Mouse (Mus musculus) G1E (cell line): ENCODE results near the gene Spata31d1d. TPM values are rescaled to one million over a fixed set of nuclear protein-coding genes. Genes with fewer than 3 reads are reported as not detected.

ENCODE experiments used
- ATAC-seq: 2 replicates; pipeline ENCODE4 v1.8.0; 2016; ENCODE audit warnings: mild to moderate bottlenecking; ENCODE audit not compliant: insufficient number of reproducible peaks, poor library complexity, low FRiP score, severe bottlenecking; ENCODE audit errors: extremely low read depth
- DNase-seq: peaks from one replicate; pipeline ENCODE4 v3.0.0; 2012; ENCODE audit warnings: low spot score
- H3K27me3 ChIP-seq: 2 replicates; pipeline ENCODE4 v1.6.1; 2012; ENCODE audit warnings: mild to moderate bottlenecking, low read length, inconsistent platforms; ENCODE audit not compliant: insufficient read depth
- H3K36me3 ChIP-seq: replicated peaks from 2 replicates; pipeline ENCODE3; 2012; ENCODE audit warnings: mild to moderate bottlenecking, inconsistent platforms
- H3K4me1 ChIP-seq: 2 replicates; pipeline ENCODE4 v1.6.1; 2012; ENCODE audit warnings: low read depth, low read length, inconsistent platforms, mixed read lengths; ENCODE audit not compliant: insufficient read depth
- H3K4me3 ChIP-seq: 2 replicates; pipeline ENCODE4 v1.5.1; 2012; ENCODE audit warnings: low read depth, mild to moderate bottlenecking, inconsistent platforms, low read length, moderate library complexity, mixed read lengths
- H3K9me3 ChIP-seq: replicated peaks from 2 replicates; pipeline ENCODE4 v1.6.1; 2012; ENCODE audit warnings: inconsistent platforms
- CTCF ChIP-seq: IDR thresholded peaks from 2 replicates; pipeline ENCODE4 v1.5.1; 2012; ENCODE audit warnings: low read depth, low read length, inconsistent platforms, mixed read lengths
- GATA1 ChIP-seq: IDR thresholded peaks from 2 replicates; pipeline ENCODE4 v1.6.1; 2012; ENCODE audit warnings: borderline replicate concordance, low read length, inconsistent platforms, mixed read lengths
- GATA2 ChIP-seq: IDR thresholded peaks from 2 replicates; pipeline ENCODE4 v1.6.1; 2012; ENCODE audit warnings: low read depth, low read length, inconsistent platforms, borderline replicate concordance
- POLR2AphosphoS5 ChIP-seq: IDR thresholded peaks from 2 replicates; pipeline ENCODE4 v1.6.1; 2012; ENCODE audit warnings: low read depth, low read length, inconsistent platforms; ENCODE audit not compliant: insufficient replicate concordance
- TAL1 ChIP-seq: conservative IDR thresholded peaks from 2 replicates; pipeline ENCODE4 v1.6.1; 2012; ENCODE audit warnings: low read depth, low read length, inconsistent platforms, mixed read lengths
- polyA plus RNA-seq: library from polyadenylated mRNA; stranded (reverse); fragments of >175 nt; gene quantifications from 2 replicates; pipeline ENCODE4 v1.2.3, GENCODE M21; 2012
- total RNA-seq, 2 experiments: library from RNA; stranded (forward) in 1 of 2; stranded (reverse) in 1 of 2; fragments of 200-1000 nt in 1 of 2; fragments of >200 nt in 1 of 2; fragmentation: Nextera tagmentation in 1 of 2; gene quantifications; 2 replicates each; pipeline ENCODE4 v1.2.3; 2014 to 2017

Spata31d1d gene
- total and polyA plus RNA-seq, 3 experiments, result 0.05 TPM; not detected in 2

DNA sequence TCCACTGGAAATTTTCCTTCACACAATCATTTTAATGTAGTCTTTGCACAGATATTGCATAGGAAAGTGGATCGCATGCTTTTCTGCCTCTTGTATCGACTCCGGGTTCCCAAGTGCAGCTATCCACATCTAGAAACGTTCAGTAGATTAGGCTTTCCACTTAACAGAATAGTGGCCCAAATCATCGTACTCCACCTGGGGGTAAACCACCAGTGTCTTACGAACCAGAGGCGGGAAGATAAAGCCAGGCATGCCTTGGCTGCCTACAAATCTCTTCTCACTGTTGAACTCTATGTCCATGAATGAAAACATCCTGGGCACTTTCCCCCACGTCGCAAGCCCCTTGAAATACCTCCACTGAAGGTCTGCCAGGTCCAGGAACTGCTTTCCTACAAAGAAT is 42.2 kb downstream of the Spata31d1d start:
- ATAC-seq (no peak), DNase-seq (no peak)
- peaks cover 13% of the 10 kb centered on the region for H3K4me1 ChIP-seq
- no peaks in the 10 kb centered on the region for H3K36me3 ChIP-seq
- peaks cover 12% of the 10 kb centered on the region for H3K27me3 ChIP-seq
- no peak for TF ChIP-seq TAL1
- TF ChIP-seq CTCF, result no peak
- no peak for TF ChIP-seq GATA1
- no peak for TF ChIP-seq GATA2
- no peak for TF ChIP-seq POLR2AphosphoS5
- H3K9me3 ChIP-seq, result peaks cover 5% of the 10 kb centered on the region
- H3K4me3 ChIP-seq, result no peak overlapping the region

DNA sequence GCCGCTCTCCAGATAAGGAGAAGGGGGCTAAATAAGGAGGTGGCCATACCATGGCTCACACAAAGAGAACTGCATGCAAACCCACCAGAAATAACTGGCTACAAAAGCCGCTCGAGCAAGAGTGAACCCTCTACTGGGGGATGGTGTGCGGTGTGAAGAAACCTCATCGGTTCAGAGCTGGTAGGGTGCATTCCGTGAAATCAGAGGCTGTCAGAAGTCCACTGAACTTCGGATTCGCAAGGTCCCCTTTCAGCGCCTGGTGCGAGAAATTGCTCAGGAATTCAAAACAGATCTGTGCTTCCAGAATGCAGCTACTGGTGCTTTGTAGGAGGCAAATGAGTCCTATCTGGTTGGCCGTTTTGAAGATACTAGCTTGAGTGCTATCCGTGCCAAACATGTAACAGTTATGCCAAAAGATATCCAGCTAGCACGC is 43.2 kb downstream of the Spata31d1d start:
- Histone ChIP-seq H3K4me1 (peaks cover 8% of the 10 kb centered on the region), H3K4me3 (no peak overlapping the region), H3K9me3 (peaks cover 5% of the 10 kb centered on the region), H3K27me3 (peaks cover 5% of the 10 kb centered on the region), H3K36me3 (no peaks in the 10 kb centered on the region)
- DNase-seq, result no peak
- no peak for ATAC-seq
- TF ChIP-seq POLR2AphosphoS5 (no peak), GATA2 (no peak), GATA1 (no peak), CTCF (no peak), TAL1 (no peak)

DNA sequence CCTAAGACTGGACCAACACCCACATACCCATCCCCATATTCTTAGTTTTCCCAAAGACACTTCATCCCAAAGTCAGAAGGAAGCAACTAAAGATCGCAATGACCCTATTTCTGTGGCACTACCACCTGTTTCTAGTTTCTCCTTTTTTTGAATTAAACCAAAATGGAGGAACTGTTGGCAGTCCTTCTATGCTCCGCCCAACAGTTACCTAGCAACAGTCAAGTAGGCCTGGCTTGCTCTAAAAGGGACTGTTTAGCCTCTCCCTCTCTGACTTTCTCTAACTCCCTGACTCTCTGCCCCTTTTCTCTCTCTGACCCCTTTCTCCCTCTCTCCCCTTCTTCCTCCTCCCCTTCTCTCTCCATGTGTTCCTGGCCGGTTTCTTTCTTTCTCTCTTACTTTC is 46.3 kb downstream of the Spata31d1d start:
- Histone ChIP-seq H3K4me3 (no peak overlapping the region), H3K4me1 (peaks cover 31% of the 10 kb centered on the region), H3K27me3 (no peaks in the 10 kb centered on the region; the same call in 1 of the 2 replicates), H3K36me3 (no peaks in the 10 kb centered on the region), H3K9me3 (no peaks in the 10 kb centered on the region)
- DNase-seq (no peak), ATAC-seq (no peak)
- TF ChIP-seq GATA2 (no peak), TAL1 (no peak), CTCF (no peak), GATA1 (no peak), POLR2AphosphoS5 (no peak)

DNA sequence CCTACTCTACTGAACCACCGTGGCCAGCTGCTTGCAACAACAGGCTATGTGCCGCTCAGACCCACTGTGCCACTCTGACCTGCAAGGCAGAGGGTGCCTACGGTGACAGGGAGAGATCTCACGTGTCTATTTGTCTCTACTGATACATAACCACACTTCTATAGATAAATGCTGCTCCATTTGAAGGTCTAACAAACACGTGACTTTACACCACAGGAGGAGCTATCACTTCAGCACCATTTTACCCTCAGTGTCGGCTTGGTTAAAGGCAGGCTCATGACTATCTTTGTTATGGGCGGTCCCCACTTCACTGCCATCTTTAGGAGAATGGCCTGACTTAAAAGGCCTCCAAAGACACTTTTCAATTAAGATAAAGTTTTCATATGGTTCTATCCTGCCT is 48.9 kb downstream of the Spata31d1d start:
- DNase-seq, result no peak

DNA sequence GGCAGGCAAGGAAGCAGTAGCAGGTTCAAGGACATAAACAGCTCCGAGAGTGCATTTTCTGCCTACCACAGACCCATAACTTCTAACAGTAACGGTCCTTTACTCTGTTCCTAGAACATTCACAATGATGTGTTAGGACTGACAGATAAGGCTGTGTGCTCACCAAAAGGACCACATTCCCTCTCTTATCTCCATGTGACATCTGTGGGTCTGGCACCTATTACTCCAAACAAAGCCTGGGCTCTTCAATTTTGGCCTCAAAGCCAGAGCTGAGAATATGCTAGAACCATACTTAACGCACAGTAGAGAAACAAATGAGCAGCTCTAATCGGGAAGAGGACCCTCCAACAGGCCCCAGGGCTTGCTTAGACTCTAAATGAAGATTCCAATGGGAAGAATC is 51.6 kb downstream of the Spata31d1d start:
- no peak for TF ChIP-seq CTCF
- TF ChIP-seq TAL1, result peak; percentile 85
- Histone ChIP-seq H3K4me3 (peak overlapping the region; percentile 45; the same call in 1 of the 2 replicates), H3K27me3 (no peaks in the 10 kb centered on the region), H3K4me1 (peaks cover 67% of the 10 kb centered on the region), H3K36me3 (no peaks in the 10 kb centered on the region), H3K9me3 (0 out of 2 replicates have a peak, but pooled peaks cover 3% of the 10 kb centered on the region)
- ATAC-seq (peak; percentile 77), DNase-seq (peak; percentile 61)

More for the DNA sequence above, 48.9 kb downstream of the Spata31d1d start:
- no peaks in the 10 kb centered on the region for H3K27me3 ChIP-seq
- H3K4me3 ChIP-seq, result peak overlapping the region; percentile 37; the same call in 1 of the 2 replicates
- TF ChIP-seq POLR2AphosphoS5, result no peak
- no peak for TF ChIP-seq GATA2
- no peak for TF ChIP-seq TAL1
- TF ChIP-seq CTCF, result no peak
- no peak for TF ChIP-seq GATA1
- peaks cover 55% of the 10 kb centered on the region for H3K4me1 ChIP-seq
- H3K36me3 ChIP-seq, result no peaks in the 10 kb centered on the region
- no peaks in the 10 kb centered on the region for H3K9me3 ChIP-seq
- no peak for ATAC-seq

DNA sequence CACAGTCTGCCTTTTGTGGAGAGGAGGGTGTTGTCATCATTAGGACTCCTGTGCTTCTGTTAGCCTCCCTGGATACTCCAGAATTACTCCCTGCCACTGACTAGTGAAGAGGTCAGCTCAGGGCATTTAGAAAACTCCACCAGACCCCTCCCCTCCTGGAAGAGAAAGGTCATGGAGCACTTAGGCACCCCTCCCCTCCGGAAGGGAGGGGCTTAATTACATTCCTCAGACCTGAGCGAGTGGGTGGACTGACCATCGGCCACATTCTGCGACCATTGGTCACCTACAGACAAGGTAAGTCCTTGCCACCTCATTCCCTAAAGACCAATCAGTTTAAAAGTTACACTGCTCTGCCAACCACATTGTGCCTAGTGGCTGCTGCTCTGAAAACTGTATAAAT is 52.2 kb downstream of the Spata31d1d start:
- Histone ChIP-seq H3K27me3 (no peaks in the 10 kb centered on the region), H3K36me3 (no peaks in the 10 kb centered on the region), H3K9me3 (0 out of 2 replicates have a peak, but pooled peaks cover 3% of the 10 kb centered on the region), H3K4me3 (peak overlapping the region; percentile 45), H3K4me1 (peaks cover 67% of the 10 kb centered on the region)
- DNase-seq, result no peak
- no peak for ATAC-seq
- no peak for TF ChIP-seq POLR2AphosphoS5

DNA sequence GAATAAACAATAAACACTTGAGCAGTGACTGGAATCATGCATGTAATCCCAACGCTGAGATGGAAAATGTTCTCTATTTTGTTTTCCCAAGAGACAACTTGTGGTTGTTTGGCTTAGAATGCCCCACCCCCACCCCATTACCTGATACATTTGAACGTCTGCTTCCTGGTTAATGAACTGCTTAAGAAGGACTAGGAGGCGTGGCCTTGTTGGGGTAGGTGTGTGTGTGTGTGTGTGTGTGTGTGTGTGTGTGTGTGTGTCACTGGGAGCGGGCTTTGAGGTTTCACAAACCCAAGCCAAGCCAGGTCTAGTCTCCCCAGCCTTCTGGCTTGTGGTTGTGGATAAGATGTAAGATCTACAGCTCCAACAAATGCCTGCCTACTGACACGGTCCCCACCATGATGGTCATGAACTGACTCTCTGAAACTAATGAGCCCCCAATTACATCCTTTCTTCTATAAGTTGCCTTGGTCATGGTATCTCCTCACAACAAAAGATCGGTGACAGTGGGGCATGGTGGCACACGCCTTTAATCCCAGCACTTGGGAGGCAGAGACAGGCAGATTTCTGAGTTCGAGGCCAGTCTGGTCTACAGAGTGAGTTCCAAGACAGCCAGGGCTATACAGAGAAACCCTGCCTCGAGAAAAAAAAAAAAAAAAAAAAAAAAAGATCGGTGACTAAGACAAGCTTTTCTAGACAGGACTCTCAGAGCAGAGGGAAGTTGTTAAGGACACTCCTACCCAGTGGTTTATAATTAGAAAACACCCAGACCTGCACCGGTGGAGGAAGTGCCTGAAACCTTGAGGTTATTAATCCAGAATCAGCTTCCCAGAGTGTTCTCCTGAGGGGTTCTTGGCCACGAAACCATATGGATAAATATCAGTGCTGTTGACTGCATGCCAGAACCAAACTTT is 55.0 kb downstream of the Spata31d1d start:
- Histone ChIP-seq H3K36me3 (peaks cover 18% of the 10 kb centered on the region), H3K4me1 (peaks cover 74% of the 10 kb centered on the region), H3K4me3 (no peak overlapping the region; the same call in 1 of the 2 replicates), H3K27me3 (no peaks in the 10 kb centered on the region), H3K9me3 (0 out of 2 replicates have a peak, but pooled peaks cover 3% of the 10 kb centered on the region)
- no peak for TF ChIP-seq GATA1
- TF ChIP-seq POLR2AphosphoS5, result no peak
- no peak for TF ChIP-seq TAL1
- TF ChIP-seq CTCF, result no peak
- no peak for TF ChIP-seq GATA2
- ATAC-seq (no peak), DNase-seq (no peak)

Other genes starting within 250 kb of the Spata31d1d start
- gene Agtpbp1, start 146.5 kb downstream of the Spata31d1d start, total RNA-seq (2014; fragmentation: Nextera tagmentation), result 118 and 147 TPM in 2 replicates
- 62.0 and 73.3 TPM in 2 replicates for gene Agtpbp1, start 146.5 kb downstream of the Spata31d1d start, total RNA-seq (2017)
- gene Agtpbp1, start 146.5 kb downstream of the Spata31d1d start, polyA plus RNA-seq, result 6.0 and 6.1 TPM in 2 replicates
- 63.7 and 71.9 TPM in 2 replicates for gene Naa35, start 146.5 kb downstream of the Spata31d1d start, total RNA-seq (2014; fragmentation: Nextera tagmentation)
- gene Naa35, start 146.5 kb downstream of the Spata31d1d start, total RNA-seq (2017), result 29.5 and 31.0 TPM in 2 replicates
- 8.4 and 8.5 TPM in 2 replicates for gene Naa35, start 146.5 kb downstream of the Spata31d1d start, polyA plus RNA-seq
- 126 and 146 TPM in 2 replicates for gene Golm1, start 55.9 kb downstream of the Spata31d1d start, total RNA-seq (2014; fragmentation: Nextera tagmentation)
- 134 and 139 TPM in 2 replicates for gene Golm1, start 55.9 kb downstream of the Spata31d1d start, total RNA-seq (2017)
- 31.5 and 32.8 TPM in 2 replicates for gene Golm1, start 55.9 kb downstream of the Spata31d1d start, polyA plus RNA-seq
- gene 4921517D22Rik, start 37.6 kb downstream of the Spata31d1d start, total RNA-seq (2014; fragmentation: Nextera tagmentation), result not detected in 2 replicates
- gene 4921517D22Rik, start 37.6 kb downstream of the Spata31d1d start, total RNA-seq (2017), result 0.11 TPM in 1 of 2 replicates, not detected in the other
- not detected in 2 replicates for gene 4921517D22Rik, start 37.6 kb downstream of the Spata31d1d start, polyA plus RNA-seq
- not detected in 2 replicates for gene Spata31d1a, start 21.4 kb downstream of the Spata31d1d start, total RNA-seq (2014; fragmentation: Nextera tagmentation)
- 0.05 and 0.12 TPM in 2 replicates for gene Spata31d1a, start 21.4 kb downstream of the Spata31d1d start, total RNA-seq (2017)
- not detected in 2 replicates for gene Spata31d1a, start 21.4 kb downstream of the Spata31d1d start, polyA plus RNA-seq
- not detected in 2 replicates for gene Spata31d1b, start 19.5 kb downstream of the Spata31d1d start, total RNA-seq (2014; fragmentation: Nextera tagmentation)
- gene Spata31d1b, start 19.5 kb downstream of the Spata31d1d start, total RNA-seq (2017), result 0.06 and 0.22 TPM in 2 replicates
- not detected in 2 replicates for gene Spata31d1b, start 19.5 kb downstream of the Spata31d1d start, polyA plus RNA-seq
- gene 1700014D04Rik, start 15.0 kb upstream of the Spata31d1d start, total RNA-seq (2014; fragmentation: Nextera tagmentation), result not detected in 2 replicates
- gene 1700014D04Rik, start 15.0 kb upstream of the Spata31d1d start, total RNA-seq (2017), result 0.06 and 0.11 TPM in 2 replicates
- gene 1700014D04Rik, start 15.0 kb upstream of the Spata31d1d start, polyA plus RNA-seq, result not detected in 2 replicates
- 242 and 309 TPM in 2 replicates for gene Isca1, start 38.1 kb upstream of the Spata31d1d start, total RNA-seq (2014; fragmentation: Nextera tagmentation)
- 75.9 and 85.8 TPM in 2 replicates for gene Isca1, start 38.1 kb upstream of the Spata31d1d start, total RNA-seq (2017)
- gene Isca1, start 38.1 kb upstream of the Spata31d1d start, polyA plus RNA-seq, result 57.0 and 69.2 TPM in 2 replicates
- gene Gm49354, start 50.5 kb upstream of the Spata31d1d start, total RNA-seq (2014; fragmentation: Nextera tagmentation), result not detected in 2 replicates
- gene Gm49354, start 50.5 kb upstream of the Spata31d1d start, total RNA-seq (2017), result 16.9 TPM in 1 of 2 replicates, not detected in the other
- gene Gm49354, start 50.5 kb upstream of the Spata31d1d start, polyA plus RNA-seq, result 32.8 and 52.8 TPM in 2 replicates
- gene Tut7, start 91.4 kb upstream of the Spata31d1d start, total RNA-seq (2014; fragmentation: Nextera tagmentation), result 215 and 232 TPM in 2 replicates
- gene Tut7, start 91.4 kb upstream of the Spata31d1d start, total RNA-seq (2017), result 166 and 194 TPM in 2 replicates
- 59.6 and 66.1 TPM in 2 replicates for gene Tut7, start 91.4 kb upstream of the Spata31d1d start, polyA plus RNA-seq